Mouse (Mus musculus): Measurements from ENCODE around the gene Mgat3.
A peak's percentile ranks its signal among the peaks of the same experiment; 100 is the strongest.

Gene Mgat3

DNA sequence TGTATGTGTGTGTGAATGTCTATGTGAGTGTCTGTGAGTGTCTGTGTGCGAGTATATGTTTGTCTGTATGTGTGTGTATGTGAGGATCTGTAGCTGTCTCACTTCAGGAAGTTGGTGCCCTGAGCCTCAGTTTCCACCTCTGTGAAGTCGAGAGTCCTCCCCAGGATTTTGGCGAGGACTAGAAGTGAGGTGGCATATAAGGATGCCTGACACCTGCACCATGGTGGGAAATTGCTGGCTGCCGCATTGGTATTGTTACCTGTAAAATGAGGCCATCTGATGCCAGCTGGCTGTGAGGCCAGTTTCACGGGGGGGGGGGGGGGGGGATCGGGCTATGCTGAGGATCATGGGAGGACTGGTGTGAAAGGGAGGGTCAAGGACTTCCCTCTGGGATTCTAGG is 2.2 kb downstream of the Mgat3 start:
- DNase-seq (ENCODE audit: low spot score in 2 of 2) = no peak

DNA sequence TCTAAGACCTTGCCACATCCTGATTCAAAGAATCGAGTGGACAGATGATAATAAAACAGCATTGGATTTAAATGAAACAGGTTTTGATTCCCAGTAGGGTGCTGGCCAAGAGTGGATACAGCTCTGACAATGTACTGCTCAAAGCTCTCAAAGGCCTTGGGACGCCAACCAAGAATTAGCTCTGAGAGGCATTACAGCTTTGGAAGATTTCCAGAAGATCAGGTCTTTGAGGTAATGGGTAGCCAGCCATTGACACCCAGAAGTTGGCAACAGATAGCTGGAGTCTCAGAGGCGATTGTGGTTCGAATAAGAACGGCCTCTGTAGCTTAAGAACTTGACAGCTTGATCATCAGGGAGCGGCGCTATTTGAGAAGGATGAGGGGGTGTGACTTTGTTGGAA is 8.0 kb downstream of the Mgat3 start:
- no peak for DNase-seq (ENCODE audit: low spot score in 2 of 2)

DNA sequence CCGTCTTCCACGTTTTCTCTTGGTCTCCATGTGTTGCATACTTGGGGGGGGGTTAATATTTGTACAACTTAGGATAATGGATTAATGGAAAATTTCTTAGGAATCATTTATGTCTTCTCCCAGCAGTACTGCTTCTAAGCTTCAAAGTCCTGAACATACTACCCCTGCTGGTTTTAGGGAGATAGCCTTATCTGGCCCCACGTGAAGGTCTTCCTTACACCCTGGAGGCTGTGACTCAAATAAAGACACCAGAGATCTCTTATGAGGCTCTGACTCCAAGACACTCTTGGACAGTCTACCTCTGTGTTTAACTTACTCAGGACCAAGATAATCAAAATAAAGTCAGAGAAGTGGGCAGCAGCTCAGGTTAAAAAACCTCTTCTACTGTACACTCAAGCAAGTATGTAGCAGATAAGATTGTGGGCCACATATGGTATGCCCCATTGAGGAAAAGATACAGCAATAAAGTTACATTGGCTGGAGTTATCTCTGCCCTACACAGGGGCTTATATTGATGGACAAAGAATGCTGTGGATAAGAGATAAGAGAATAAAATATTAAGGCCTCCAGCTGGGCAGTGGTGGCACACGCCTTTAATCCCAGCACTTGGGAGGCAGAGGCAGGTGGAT is 8.7 kb downstream of the Mgat3 start:
- DNase-seq (ENCODE audit: low spot score in 2 of 2) = no peak

DNA sequence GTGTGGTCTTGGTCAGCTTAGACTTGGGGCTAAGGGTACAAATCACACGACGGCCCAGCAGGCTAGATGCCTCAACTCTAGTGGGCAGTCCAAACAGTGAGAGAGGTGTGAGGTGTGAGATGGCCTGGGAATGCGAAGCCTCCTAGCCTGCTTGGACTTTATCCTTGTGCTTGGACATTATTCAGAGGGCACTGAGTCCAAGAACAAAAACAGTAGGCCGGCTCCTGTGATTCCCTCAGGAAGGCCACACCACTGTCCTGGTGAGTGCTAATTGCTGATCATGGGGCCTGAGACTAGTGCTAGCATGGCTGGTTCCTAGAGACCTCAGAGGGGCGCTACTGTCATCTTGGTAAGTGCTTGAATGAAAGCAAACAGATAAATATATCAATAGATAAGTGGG is 15.4 kb downstream of the Mgat3 start:
- DNase-seq (ENCODE audit: low spot score in 2 of 2) = no peak

DNA sequence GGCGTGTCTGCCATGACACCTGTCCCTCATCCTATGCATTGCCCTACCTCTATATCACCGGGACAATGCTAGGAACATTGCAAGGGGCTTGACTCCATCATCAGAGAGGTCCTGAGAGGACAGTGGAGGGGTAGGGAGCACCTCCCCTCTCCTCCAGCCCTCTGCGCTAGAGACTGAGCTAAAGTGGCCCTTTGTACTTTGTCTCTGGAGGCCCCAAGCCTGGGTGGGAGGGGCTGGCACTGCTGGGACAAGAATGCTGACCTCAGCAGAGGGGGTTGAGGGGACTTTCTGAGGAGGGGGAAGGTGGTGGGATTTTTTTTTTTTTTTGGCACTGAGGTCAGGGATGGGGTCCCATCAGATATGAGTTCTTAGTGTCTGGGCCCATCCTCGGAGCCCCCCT is 16.6 kb downstream of the Mgat3 start:
- DNase-seq (ENCODE audit: low spot score in 2 of 2) = no peak

DNA sequence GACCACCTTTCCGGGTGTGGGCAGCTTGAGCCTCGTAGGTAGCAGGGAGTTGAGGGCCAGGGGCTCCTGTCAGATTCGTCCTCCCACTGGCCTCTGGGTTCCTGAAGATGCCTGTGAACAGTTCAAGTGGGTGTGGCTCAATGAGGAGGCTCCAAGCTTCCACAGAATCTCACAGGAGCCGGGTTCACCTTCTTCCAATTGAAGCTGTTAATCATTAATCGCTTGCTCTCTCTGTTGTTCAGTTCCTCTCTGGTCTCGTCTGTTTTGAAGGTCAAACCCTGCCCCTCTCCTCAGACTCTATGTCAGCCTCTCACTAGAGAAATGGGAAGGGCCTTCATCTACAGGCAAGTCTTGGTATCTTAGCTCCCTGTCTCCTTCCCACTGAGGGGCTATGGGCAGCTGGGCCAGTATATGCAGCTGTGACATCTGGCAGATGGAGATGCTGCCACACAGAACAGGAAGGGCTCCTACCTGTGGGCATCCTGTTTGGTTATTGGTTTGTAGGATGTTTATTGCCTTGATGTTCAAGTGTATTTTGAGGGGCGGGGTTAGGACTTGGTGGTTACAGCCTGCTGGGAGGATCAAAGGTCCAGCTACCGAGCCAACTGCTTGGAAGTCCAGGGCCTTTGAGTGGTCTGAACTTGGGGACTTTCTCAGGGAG is 18.2 kb downstream of the Mgat3 start:
- no peak for DNase-seq (ENCODE audit: low spot score in 2 of 2)

DNA sequence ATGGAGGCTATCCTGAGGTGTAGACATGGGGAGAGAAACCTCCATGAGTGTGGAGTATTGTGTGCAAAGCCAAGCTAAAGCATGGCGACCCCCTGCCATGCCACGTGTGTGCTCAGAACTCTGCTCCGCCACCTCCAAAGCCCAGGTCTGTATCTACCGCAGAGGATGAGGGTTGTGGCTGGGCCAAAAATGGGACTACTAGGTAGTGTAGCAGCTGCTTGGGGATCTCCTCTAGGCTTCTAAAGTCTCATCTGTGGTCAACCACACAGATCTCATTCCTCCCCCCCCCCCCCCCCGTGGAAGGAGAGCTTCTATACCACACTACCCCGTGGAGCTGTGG is 18.7 kb downstream of the Mgat3 start:
- no peak for DNase-seq (ENCODE audit: low spot score in 2 of 2)

DNA sequence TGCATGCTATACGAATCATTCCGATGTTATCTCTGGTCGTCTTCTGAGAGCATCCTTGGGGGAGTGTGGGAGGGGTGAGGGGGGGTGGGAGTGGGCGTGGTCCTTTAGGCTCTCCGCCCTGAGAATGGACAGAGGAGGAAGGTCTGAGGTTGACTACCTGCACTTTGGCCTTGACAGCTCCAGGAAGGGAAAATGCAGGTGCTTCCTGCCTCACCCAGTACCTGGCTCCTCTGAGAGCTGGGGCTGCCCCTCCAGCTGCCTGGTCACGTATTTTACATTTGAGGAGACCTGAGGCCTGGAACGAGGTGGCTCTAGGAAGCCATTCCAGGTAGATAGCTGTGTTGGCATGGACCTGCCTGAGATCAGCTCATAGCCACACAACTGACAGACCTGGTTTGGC is 19.3 kb downstream of the Mgat3 start:
- DNase-seq (ENCODE audit: low spot score in 2 of 2) = no peak

DNA sequence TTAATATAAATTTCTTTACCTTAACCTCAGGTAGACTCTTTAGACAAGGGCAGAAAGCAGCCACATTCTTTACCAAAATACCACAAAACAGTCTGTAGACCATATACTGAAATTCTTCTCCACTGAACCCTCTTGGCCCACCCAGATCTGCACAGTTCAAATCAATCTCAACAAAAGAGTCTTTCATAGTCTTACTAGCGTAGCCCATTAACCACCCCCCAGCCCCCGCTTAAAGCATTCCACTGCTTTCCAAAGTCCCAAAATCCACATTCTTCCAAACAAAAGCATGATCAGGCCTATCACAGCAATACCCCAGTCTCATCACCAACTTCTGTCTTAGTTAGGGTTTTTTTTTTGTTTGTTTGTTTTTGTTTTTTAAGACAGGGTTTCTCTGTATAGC is 26.0 kb downstream of the Mgat3 start:
- DNase-seq (ENCODE audit: low spot score in 2 of 2) = no peak

DNA sequence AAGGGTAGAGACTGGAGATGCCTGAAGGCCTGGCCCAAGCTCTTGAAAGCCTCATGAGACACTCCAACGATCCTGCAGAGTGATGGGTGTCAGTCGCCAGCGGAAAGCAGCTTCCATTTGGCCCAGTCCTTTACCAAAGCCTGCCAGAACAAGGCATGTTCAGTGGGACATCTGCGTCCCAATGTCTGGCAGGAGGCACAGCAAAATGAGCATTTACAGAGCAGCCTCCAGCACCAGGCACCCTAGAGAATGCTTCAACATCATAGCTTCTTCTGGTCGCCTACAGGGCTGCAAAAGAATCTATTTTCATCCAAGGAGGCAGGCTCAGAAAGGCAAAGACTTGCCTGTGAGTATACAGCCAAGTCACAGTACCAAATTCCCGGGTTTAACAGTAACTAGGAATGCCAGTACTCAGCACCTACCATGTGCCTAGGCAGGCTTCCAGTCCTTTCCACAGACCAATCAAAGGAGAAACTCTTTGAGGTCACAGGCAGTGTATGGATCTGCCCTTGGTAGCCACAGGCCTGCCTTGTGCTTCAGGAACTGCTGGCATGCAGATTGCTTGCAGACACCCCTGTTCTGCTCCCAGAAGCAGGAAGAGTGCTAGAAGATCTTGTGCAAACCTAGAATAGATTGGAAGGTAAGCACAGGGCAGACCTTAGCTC is 28.7 kb downstream of the Mgat3 start:
- no peak for DNase-seq (ENCODE audit: low spot score in 2 of 2)

DNA sequence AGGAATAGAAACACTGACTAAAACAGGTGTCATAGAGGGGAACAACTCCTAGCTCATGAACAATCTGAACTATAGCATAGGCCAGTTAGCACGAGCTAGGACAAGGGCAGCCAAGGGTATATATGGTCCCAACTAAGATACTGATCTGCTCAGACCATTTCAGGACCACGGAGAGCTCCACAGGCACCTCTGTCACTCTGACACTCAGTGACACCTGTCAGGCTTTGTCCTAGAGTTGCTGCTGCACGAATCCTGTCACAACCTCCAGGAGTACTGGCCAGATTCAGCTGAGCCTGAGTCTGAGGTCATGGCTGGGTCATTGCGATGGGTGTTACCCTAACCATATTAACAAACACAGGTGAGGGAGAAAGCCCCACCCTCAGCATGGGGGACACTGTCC is 29.9 kb downstream of the Mgat3 start:
- no peak for DNase-seq (ENCODE audit: low spot score in 2 of 2)

DNA sequence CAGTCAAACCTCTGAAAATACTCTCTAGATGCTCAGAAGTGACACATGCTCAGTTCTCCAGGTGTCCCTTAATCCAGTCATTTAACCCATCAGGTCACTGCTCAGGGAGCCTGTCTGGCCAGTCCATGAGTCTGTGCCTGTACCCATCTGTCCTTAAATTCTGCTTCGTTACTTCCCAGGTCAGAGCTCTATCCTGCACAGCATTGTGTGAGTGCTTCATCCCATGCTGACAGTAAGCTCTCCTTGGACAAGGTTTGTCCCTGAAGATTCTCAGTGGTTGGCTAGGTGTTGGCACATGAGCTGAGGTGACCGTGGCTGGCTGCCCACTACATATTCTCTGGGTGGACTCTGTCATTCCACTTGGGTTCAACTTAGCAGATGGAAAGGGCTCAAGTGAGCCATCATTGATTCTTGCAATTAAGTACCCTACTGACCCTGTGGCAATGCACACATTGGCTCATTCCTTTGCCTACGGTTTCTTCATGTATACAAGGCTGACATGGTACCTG is 32.6 kb downstream of the Mgat3 start:
- no peak for DNase-seq (ENCODE audit: low spot score in 2 of 2)

DNA sequence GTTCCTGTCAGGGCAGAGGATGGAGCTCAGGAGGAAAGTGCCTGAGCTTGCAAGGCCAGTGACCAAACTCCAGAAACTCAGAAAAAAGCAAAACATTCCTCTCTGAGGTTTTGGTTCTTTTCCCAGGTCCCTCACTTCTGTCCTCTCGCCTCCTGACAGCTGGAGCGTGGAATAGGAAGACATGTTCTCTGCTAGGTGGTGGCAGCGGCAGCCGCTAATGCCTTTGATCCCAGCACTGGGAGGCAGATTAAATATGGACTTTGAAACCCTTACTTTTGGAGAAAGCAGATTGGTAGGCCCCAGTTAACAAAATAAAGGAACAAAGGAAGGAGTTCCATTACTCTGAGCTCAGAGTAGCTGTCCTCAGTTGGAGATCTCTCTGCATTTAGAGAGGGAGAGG is 34.9 kb downstream of the Mgat3 start:
- no peak for DNase-seq (ENCODE audit: low spot score in 2 of 2)

DNA sequence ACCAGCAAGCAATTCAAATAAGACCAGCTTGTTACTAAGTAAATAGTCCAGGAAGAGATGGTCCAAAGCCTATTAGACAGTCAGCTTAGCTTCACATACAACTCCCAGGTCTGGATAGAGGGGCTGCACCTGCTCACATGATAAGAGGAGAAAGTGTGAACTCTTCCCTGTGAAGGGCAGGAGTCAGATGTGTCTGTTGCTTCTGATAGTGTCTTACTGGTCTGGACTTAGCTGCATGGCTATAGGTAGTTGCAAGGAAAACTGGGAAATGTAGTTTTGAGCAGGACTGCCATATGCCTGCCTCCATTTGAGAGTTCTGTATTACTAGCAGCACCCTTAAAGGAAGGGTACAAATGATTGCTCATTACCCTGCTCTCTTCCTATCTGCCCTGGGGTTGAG is 40.2 kb downstream of the Mgat3 start:
- DNase-seq (ENCODE audit: low spot score in 2 of 2) = no peak

DNA sequence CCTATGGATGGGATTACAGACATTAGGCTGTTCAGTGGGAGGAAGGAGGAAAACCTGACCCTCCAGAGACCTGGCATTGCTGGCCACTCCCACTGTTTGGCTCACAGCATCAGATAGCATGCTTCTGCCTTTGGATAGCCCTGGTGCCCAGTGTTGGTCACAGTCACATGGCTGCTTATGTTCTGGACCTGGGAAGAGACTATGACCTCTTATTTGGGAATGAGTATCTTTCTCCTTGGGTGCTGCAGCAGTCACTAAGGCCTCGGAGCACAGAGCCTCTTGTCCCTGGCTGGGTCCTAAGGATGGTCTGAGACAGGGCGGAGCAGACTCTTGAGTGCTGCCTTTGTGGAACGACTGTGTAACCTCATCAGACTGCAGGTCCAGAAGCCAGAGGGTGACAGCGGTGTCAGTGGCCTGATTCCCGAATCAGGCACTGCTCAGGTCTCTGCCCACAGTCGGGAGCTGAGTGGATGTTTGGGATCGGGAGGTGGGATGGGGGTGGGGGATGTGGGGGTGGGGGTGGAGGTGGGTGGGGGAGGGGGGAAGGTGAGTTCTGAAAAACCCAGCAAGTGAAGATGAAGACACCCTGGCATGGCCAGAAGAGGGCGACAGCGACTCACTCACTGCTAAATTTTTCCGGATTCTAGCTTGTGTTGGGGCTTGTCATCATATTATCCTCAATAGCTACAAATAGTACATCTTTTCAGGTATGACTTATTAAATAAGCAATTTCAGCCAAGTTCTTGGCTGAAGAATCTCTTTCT is 42.4 kb downstream of the Mgat3 start:
- DNase-seq (ENCODE audit: low spot score in 2 of 2) = no peak

DNA sequence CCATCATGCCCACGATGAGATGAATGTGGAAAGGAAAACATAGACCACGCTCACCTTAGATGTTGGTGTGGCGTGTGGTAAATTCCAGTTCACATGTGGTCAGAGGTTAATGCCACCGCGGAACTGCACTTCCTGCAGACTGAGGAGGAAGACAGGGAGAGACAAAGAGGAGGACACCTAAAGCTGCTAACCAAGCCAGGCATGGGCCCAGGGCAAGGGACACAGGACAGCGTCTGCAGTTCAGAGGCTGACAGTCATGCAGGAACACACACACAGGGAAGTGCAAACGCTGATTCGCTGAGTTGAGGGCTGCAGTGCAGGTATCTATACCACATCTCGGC is 42.9 kb downstream of the Mgat3 start:
- no peak for DNase-seq (ENCODE audit: low spot score in 2 of 2)

DNA sequence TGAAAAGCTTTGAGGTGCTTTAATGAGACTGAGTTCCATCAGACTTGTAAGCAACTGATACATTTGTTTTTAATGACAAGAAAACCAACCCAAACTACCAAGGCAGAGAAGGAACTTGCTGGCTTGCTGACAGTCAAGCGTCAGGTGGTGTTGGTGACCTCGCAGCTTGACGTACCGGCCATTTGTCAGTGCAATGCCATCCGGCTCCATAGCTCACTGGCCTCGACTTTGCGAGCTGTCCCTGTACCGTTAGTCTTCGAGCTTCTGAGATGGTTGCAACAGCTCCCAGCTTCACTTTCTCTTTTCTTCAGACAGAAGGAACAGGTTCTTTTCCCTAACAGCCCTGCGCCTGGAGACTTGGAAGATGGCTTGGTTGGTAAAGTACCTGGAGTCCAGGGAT is 44.0 kb downstream of the Mgat3 start:
- DNase-seq (ENCODE audit: low spot score in 2 of 2) = no peak

DNA sequence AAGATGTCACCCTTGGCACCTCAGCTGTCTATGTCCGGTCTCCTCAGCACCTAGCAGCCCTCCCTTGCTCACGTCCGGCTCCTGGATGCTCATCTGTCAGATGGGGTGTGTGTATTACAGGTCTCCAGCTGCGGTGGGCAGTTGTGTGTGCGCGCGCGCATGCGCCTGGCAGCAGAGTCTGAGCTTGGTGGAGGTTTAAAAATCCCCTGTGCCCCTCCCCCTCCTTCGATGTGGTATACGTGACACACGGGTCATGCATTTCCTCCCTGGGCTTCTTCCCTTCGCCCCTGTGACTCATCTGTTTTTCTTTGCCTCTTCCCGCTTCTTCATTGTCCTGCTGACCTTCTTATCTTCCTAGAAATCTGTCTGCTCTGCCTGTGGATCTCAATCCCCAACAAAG is 45.7 kb downstream of the Mgat3 start:
- DNase-seq (ENCODE audit: low spot score in 2 of 2) = no peak

DNA sequence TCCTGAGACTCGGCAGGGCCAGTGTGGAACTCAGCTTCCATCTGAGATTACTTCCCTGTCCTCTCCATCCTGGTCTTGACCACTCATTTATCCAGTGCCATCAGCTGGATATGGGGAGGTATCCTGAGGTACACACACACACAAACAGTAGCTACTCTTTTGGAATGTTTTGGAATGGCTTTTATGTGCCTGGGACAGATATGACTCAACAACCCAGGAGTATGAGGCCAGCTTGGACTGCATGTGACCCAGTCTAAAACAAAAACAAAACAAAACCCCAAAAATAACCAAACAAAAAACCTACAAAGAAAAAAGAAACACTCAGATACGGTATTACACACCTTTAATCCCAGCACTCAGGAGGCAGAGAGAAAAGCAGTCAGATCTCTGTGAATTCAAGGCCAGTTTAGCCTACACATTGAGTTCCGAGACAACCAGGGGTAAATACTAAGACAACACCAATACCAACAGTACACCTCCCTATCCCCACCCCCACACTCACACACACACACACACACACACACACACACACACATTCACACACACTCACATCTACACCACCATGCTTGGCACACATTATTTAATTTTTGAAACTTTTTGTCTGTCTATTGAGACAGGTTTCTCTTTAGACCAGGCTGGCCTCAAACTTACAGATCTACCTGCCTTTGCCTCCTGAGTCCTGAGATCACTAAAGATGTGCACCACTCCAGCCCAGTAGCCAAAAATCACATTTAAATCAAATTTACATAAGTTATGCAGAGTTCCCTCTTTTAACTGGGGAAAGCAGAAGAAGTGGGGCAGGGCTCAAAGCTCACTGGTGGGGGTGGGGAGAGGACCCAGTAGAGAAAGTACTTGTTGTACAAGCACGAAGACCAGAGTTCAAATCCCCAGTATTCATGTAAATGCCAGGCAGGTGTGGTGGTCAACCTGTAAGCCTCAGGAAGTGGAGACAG is 46.5 kb downstream of the Mgat3 start:
- no peak for DNase-seq (ENCODE audit: low spot score in 2 of 2)

DNA sequence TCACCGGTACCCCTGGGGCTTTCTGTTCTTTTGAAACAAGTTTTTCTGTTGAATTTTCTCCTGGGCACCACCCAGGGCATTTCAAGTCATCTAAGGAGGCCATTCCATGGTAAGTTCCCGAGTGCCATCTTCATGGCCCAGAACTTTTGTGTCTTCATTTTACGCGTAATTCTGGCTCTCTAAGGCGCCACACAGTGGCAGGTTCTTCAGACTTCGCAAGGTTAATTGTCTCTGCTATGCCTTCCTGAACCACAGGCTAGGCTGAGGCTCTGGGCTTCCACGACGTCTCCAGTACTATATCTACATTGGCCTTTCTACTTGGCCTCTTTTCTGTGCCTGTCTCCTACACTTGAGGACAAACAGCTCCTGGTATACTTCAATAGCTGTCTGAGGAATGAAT is 47.5 kb downstream of the Mgat3 start:
- DNase-seq (ENCODE audit: low spot score in 2 of 2) = no peak

DNA sequence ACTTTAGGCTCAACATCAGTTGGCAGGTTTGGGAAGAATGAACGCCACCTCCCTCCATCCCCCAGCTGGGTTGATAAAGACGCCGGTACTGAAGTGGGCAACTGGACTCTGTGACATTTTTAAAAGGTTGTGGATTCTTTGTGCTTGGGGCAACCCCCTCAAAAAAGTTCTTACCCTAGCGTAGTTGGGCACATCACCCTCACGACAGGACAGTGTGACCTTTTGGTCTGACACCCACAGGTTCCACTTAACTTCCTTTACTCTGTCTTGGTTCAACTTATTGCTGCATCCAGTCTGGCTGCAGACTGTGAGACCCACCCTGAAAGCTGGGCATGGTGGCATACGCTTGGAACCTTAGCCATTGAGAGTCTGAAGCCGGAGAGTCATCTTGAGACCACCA is 50.2 kb downstream of the Mgat3 start:
- DNase-seq (ENCODE audit: low spot score in 2 of 2) = no peak

DNA sequence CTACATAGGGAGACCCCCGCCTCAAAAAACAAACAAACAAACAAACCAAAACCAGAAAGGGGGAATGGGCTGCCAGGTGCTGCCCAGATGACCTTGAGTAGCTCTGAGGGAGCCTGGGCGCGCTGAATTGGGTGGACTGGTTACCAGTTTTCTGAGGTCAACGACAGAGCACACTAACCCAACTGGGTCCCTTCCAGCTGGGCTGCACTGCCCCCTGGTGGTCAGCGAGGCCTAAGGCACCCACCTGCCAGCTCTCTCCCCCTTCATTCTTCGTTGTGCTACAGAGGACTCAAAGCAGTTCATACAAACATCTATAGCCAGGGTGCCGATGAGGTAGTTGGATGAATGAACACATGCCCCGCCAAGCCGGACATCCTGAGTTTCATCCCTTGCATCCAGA is 51.7 kb downstream of the Mgat3 start:
- peak; percentile 74 for DNase-seq (ENCODE audit: low spot score in 2 of 2)
